Mouse (Mus musculus) spleen, postnatal 10 days (tissue): Measurements from ENCODE around the gene Gk2.

Experiments
- DNase-seq, 2 experiments: peaks; one replicate each; pipeline ENCODE4 v3.0.0; 2021 to 2022; ENCODE audit warnings: low spot score in 2 of 2

Gene Gk2

DNA sequence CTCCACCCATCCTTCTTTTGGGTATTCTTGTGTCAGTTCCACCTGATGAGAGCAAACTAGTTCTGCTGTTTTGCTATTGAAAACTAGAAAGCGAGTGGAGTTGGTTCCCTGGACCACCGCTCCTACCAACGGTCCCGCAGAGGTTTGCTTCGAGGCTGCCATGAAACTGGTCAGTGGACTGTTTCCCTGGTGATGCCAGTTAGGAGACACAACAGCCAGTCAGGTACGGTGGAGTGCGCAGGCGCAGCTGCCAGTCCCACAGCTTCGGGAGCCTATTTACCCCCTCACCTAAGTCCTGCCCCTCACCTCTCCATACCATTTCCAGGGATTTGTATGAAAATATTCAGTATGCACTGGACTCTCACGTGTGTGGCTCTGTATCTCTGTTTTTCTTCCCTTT, at the start of gene Gk2:
Gene Gk2 (minus strand): TSS at position 206 of the 400 bp plus-strand sequence.
- DNase-seq = no peak

DNA sequence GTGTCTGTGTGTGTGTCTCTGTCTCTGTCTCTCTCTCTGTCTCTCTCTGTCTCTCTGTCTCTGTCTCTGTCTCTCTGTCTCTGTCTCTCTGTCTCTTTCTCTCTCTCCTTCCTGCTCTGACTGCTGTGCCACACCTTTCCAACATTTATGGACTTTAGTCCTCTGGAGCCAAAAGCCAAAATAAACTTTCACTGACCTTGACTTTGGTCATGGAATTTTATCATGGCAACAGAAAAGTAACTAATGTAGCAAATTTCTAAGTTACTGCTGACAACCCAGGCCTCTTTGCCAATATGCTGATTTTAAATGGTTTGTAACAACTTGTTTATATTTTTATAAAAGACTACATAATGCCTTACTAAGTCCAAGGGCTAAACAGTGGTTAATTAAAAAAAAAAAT, 41.2 kb upstream of the Gk2 start:
- no peak for DNase-seq

GRCm38 (mm10) chr5:97495488-97496092, 38.8 kb upstream of the Gk2 start:
- no peak for DNase-seq

DNA sequence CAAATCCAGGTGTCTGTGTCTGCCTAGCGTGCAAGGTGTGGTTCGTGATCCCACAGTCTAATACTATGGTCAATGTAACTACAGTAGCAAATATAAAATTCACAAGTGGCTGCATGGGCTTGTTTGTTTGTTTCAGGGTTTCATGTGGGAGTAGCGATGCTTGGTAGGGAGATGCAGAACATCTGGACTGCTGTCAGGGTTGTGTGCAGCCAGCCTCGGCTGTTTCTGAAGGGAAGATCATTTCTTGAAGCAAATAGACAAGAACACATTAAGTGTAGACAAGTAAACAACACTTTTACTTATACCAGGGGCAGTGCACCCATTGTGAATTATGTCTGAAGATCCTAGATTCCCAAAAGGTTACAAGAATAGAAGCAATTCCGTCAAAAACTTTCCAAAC, 36.6 kb upstream of the Gk2 start:
- no peak for DNase-seq

- no peak for DNase-seq
These were observed 29.3 kb upstream of the Gk2 start for GRCm38 (mm10) chr5:97486141-97486540.

- no peak for DNase-seq
These were observed 23.2 kb upstream of the Gk2 start for GRCm38 (mm10) chr5:97479991-97480390.

DNA sequence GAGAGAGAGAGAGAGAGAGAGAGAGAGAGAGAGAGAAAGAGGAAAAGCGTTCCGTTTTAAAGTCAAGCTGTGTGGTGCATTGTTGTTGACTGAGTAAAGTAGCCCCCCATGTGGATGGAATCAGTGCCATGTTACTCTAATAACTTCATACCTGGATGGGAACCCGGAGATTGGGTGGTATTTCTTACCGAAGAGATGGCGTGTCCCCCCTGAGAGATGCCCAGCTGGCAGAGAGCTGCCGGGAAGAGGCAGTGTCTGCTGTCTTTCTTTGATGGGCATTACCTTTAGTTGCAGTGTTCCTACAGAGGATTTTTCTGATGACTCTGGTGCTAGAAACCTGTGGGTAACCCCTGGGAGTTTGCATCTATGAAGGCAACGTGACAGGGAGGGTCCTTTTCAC, 10.4 kb upstream of the Gk2 start:
- DNase-seq = no peak

DNA sequence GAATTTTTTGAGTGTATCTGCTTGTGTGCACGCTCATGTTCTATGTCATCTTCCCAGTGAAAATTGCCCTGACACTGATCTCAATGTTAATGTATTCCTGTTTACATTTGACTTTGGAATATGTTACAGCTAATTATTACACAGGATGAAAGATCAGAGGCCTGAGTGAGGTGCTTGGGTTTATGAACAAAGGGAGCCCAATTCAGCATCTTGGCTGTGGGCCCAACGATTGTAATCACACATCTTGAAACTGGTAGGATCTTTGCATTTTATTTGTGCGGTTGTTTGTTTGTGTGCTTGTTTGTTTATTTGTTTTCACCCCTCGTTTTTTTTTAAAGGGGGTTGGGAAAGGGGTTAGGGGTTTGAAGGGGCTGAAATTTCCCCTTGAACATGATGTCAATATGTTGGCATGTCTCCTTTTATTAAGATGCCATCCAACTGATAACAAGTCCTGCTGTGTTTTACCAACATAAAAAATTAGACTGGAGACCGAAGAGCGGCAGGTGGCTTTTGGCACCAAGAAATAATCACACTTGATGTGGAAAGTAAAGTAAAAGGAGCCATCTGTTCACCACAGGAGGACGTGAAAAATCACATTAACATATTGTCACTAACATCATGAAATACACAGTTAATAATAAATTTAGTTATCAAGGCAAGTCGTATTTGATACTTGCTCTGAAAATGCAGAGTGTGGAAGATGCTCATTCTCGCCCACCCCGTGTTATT, 9.8 kb upstream of the Gk2 start:
- no peak for DNase-seq

- no peak for DNase-seq
These were observed 9.1 kb upstream of the Gk2 start for GRCm38 (mm10) chr5:97465956-97466355.

GRCm38 (mm10) chr5:97462856-97463255, 6.0 kb upstream of the Gk2 start:
- DNase-seq = no peak

DNA sequence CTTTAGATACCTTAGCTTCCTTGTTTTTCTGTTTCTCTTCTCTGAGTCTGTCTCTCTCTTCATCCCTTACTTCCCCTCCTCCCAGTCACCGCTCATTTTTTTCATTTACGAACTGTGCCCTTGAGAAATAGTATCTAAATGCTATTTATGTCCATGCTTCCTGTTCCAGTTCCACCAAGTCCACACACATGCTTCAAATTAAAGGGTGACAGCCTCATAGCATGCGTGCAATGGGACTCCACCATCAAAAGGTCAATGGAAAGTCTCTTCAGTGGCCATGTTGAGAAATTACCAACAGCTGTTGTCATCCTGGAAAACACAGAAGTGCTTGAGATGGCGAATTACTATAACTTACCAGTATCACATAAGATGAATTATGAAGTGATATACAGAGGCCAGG, 5.4 kb downstream of the Gk2 start:
- DNase-seq = no peak

GRCm38 (mm10) chr5:97444191-97444590, 12.6 kb downstream of the Gk2 start:
- DNase-seq = no peak

DNA sequence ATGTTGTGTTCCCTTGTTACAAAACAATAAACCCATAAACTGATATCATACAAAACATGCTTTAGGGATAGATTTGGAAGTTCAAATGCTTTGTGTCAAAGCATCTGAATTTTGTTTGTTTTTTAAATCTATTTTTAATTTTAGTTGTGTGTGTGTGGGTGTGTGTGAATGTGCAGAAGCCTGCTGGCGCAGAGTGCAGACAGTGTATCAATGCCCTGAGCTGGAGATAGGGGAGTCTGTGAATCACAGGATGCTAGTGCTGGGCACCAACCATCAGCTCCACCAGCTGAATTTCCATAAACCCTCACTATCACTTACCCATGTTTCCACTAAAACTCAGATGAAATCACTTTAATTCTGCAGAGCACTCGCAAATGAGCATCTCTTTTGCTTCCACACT, 24.3 kb downstream of the Gk2 start:
- DNase-seq = no peak

DNA sequence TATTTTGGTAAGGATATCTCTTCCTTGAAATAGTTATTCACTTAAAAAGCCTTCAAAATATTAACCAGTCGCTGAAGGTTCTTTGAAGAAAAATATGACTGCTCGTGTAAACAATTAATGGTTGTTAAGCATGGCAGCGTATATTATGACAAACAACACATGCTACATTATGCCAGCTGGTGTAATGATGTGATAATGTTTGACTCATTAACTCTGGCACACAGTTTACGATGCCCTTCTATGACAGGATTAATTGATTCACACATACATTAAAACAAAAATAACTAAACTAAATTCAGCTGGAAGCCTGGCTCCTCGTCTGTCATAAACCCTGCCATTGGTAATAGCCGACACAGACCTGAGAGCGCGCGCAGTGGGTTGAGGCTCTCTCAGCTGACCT, 26.8 kb downstream of the Gk2 start:
- DNase-seq = no peak

DNA sequence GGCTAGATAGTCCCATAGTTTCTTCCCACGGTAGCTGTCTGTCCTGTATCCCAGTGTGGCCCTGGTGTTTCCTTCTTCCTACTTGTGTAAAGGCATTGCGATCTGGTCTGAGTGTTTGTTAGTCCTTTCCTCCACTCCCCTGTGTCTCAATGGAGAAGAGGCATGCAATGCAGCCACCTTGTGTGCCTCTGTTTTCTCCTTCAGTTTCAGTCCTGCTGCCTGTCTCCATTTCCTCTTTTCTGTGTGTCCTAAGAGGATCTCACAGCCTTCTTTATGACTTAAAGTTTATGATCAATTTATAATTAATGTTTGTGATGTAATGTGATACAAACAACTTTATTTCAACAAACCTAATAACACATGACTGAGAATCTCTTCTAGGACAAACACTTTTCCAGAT, 35.2 kb downstream of the Gk2 start:
- no peak for DNase-seq

DNA sequence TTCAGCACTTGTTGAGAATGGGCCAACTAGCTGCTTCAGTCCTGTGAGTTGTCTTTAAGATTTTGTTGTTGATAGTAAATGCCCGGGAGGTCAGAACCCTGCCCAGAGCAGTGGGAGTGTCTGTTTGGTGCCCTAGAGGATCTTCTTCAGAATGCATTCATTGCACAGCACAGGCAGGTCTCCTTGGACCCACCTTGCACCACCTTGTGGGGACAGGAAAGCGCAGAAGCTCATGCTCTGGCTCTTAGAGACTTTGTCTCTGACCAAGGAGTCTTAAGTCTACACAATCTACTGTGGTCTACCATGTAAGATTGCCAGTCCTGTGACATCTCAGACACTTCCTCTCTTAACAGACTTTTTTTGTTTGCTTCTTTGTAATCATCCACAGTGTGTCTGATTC, 39.6 kb downstream of the Gk2 start:
- DNase-seq = no peak

GRCm38 (mm10) chr5:97415837-97416236, 41.0 kb downstream of the Gk2 start:
- no peak for DNase-seq

GRCm38 (mm10) chr5:97413716-97414115, 43.1 kb downstream of the Gk2 start:
- DNase-seq = no peak

GRCm38 (mm10) chr5:97410190-97410589, 46.6 kb downstream of the Gk2 start:
- DNase-seq = no peak

DNA sequence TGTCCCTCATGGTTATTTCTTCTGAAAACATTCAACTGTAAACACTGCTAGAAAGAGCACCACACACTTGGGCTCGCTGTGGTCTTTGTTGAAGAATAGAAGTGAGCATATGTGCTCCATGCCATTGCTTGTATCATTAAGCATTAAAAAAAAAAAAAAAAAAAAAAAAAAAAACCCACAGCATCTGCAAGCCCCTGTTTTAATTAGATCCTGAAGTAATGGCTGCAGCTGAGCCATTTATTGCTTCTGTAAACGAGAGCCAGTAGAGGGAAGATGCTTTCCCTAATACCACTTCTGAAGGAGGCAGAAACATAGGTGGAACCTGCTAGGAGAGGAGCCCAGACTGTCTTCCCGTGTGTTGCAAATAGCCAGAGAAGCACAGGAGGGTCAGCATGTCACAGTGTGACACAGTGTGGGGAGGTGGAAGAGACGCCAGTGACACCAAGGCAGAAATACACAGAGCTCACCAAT, 47.6 kb downstream of the Gk2 start:
- no peak for DNase-seq
